Mouse (Mus musculus): ENCODE measurements around the gene C4b.
"Not testable (repeated sequence)": the region's sequence is repeated elsewhere in the genome, so short reads cannot be mapped to it uniquely, and the experiment has no call there.

The C4b gene

DNA sequence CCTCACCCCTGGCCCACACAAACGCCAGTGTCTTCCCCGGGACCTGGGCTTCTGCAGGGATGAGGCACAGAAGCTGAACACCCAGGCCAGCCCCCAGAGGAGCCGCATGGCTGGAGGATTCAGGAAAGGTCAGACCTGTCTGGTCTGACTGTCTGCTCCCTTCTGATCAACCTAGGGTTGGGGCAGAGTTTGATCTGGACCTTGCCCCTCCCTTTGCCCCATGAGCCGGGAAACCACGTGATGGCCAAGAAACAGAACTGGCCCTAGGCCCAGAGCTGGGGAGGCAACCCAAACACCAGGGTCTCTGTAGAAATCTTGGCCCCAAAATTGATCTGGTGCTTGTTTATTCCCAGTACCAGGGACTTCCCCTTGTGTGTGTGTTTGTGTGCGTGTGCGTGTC, at the start of gene C4b:
Gene C4b, minus strand, starts transcription at position 164 of the 400 bp plus-strand sequence.
- no peak for ATAC-seq (ENCODE audit: insufficient number of reproducible peaks, low FRiP score, low TSS enrichment)

DNA sequence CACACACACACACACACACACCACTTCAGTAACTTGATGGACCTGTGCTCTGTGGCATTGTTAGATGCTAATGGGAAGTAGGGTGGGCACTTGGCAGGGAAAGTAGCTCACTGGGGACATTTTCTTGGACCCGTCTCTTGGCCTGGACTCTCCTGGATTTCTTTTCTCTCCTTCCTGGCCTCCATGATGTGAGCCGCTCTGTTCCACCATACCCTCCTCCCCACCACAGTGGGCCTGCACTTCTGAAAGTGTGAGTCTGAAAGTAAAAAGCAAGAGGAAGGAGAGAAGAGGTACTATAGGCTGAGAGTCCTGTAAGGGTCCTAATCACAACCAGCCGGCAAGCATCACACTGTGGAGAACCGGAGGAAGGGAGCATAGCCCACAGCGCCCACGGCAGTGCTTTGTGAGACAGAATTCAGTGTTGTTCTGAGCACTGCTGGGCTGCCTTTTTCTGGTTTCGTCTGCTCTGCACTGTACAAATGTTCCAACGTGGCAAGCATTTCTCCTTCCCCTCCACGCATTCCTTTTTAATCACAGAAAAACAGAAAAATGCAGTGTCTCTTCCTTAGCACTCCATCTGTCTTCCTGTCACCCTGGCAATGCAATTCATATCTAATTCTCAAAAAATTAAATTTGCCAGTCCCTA, 34.1 kb upstream of the C4b start:
- no peak for ATAC-seq (ENCODE audit: insufficient number of reproducible peaks, low FRiP score, low TSS enrichment)

DNA sequence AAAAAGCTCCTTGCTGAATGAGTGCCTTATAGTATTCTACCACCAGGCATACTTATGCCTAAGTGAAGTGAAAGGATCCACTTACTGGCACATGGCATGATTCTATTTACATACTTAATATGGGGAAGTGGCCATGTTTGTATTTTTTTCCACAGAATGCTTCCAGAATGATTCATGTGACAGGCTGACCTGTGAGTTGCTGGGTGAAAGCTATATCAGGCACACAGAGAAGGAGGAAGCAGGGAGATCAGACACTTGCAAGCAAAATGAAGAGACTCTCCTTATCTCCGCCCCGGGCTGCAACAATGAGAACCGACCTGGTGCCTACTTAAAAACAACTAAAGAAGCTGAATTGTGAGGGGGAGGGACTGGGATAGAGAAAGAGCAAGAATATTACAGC, 17.8 kb upstream of the C4b start:
- ATAC-seq (ENCODE audit: insufficient number of reproducible peaks, low FRiP score, low TSS enrichment) = no peak

DNA sequence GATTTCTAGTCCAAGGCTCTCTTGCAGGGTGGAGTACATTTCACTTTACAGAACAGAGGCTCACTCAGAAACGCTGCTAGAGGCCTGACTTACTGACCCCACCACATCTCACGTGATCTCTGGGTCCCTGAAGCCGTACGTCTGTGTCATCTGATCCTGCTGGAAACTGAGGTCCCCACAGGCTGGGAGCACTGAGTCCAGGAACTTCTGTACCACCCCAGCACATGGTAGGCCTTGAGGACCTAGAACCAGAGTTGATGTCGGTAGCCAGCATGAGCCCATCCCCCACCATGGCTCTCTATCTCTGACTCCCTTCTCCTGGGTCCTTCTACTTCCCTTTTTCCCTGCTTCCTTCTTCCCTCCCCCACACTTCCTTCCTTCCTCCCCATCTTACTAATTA, 2.8 kb upstream of the C4b start:
- no peak for ATAC-seq (ENCODE audit: insufficient number of reproducible peaks, low FRiP score, low TSS enrichment)

DNA sequence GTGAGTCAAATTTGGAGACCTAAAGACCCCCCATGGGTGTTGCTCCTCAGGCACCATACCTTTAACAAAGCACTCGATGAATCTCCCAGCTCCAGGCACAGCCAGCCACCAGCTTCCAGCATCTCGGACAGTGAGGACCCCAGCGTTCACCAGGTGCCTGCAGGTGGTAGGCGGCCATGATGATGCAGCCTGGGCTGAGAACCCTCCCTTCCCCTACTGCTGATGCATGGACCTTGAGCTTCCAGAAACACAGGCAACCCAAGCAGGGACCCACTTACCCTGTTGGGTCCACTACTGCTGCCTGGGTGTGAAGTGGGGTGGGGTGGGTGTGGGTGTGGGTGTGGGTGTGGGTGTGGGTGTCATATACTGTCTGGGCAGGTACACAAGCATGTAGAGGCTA, 1.5 kb upstream of the C4b start:
- ATAC-seq (ENCODE audit: insufficient number of reproducible peaks, low FRiP score, low TSS enrichment) = not testable (repeated sequence)

DNA sequence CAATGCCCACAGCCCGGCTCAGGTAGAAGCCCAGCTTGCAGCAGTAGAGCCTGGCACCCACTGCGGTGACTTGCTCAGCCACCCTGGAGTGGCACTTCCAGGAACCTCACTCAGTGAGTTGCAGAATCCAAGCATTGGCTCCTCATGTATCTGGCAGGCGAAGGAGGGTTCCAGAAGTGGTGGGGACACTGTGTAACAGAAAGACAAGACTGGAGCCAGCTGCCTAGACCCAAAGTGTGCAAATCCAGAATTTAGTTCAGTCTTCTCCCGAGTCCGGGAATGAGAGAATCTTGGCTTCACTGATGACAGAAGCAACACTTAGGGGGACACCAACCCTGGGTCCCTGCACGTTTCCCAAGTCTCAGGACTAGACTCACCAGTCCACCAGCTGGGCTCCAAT, 929 bp upstream of the C4b start:
- ATAC-seq (ENCODE audit: insufficient number of reproducible peaks, low FRiP score, low TSS enrichment) = not testable (repeated sequence)

DNA sequence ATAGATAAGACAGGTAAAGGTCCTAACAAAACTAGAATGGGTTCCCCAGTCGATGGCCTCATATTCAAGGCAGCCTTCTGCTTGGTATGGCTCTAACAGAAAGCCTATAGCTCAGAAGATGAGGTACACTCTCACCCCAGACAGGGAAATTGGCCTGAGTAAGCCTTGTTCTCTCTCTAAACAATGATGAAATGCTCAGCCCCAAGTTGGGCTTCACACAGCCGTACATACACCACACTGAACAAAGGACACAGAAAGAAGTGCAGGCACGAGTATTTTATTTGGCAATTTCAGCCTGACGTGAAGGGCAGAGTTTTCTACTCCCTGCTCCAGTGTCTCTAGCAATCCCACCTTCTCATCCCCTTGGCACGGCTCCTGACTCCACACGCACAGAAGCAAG, 524 bp upstream of the C4b start:
- ATAC-seq (ENCODE audit: insufficient number of reproducible peaks, low FRiP score, low TSS enrichment) = no peak

DNA sequence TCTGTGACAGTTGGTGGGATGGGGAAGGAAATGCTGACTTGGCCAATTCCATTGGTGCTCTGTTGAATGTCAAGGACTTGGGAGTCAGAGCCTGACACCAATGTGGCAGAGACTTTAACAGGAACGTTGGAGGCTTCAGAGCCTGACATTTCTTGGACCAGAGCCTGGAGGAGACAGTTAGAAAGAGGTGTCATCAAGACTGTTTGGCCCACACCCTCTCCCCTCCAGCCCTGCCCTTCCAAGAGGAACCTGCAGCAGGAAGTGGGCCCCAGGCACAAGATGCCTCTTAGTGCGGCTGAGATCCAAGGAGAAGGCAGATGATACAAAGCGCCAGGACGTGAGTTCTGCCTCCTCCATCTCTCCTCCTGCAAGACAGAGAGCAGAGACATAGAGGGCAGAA, 3.4 kb downstream of the C4b start:
- no peak for ATAC-seq (ENCODE audit: insufficient number of reproducible peaks, low FRiP score, low TSS enrichment)

DNA sequence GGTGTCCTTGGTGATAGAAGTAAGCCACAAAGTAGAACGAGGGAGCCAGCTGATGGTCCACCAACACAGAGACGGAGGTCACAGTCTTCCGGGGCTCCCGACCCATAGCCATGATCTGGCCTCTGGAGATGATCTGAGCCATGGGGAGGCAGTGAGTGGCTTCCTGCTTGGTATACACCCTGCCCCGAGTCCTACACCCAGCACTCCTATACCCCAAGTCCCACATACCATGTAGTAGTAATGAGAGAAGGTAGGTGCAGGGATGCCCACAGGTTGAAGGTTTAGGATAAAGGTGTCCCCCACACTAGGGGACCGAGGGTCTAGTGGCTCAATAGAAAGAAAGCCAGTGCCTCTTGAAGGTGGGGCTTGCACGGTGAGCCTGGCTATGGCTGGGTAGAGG, 4.0 kb downstream of the C4b start:
- ATAC-seq (ENCODE audit: insufficient number of reproducible peaks, low FRiP score, low TSS enrichment) = not testable (repeated sequence)

DNA sequence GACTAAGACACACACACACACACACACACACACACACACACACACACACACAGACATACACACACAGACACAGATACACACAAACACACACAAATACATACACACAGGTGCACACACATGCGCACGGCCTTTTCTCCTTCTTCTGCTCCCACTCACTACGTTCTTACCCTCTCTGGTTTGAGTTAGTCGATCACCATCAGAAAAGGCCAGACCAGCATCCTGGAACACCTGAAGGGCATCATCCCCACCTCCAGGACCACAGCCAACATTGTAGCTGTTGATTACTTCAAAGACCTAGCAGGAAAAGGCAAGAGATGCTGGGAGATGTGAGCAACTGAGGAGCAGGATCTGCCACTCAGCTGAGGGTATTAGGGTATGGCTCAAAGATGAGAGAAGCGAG, 6.2 kb downstream of the C4b start:
- ATAC-seq (ENCODE audit: insufficient number of reproducible peaks, low FRiP score, low TSS enrichment) = not testable (repeated sequence)

DNA sequence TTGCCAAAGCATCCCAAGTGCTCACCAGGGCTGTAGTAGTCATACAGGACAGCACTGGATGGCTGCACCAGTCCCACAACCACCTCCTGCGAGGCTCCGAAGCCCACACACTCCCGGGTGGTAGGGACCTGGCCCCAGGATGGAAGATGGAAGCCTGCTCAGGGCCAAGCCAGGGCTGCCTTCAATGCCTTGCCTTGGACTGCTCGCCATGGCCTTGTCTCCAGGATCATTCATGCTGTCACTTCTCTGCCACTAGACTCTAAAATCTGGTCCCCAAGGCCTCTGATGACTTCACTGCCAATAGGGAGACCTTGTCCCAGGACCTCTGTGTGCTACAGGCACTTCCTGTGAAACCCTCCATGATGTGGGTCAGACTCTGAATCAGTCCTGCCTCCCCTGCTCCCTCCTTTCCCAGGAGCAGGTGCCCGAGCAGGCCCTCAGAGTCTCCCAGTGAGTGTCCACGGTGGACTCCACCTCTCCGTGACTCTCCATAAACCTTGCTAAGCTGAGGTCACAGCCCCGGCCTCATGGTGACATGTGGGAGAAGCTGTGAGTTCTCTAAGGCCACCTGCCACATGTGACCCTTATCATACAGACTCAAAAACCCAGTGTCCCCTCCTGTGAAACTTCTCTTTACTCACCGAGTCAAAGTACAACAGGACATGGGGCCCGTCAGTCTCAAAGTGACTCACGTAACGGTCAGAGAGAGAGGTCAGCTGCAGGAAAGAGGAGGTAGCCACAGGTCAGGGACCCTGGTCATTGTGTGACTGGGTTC, 13.7 kb downstream of the C4b start:
- not testable (repeated sequence) for ATAC-seq (ENCODE audit: insufficient number of reproducible peaks, low FRiP score, low TSS enrichment)

DNA sequence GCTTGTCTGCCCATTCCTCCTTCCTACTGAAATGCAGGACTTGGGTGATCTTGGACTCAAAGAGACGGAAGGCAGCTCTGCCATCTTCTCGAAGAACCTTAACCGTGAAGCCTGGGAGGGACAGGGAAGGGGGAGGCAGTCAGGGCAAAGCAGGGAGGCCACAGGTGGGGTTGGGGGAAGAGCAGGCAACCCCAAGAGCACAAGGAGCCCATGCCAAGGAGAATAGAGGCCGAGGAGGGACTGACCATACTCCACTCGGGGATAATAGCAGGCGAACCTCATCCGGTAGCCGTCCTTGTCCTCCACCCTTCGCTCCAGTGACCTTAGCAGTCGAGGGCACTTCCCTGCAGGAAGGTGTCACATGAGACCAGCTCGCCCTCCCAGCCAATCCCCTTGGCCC, 14.5 kb downstream of the C4b start:
- ATAC-seq (ENCODE audit: insufficient number of reproducible peaks, low FRiP score, low TSS enrichment) = not testable (repeated sequence)

DNA sequence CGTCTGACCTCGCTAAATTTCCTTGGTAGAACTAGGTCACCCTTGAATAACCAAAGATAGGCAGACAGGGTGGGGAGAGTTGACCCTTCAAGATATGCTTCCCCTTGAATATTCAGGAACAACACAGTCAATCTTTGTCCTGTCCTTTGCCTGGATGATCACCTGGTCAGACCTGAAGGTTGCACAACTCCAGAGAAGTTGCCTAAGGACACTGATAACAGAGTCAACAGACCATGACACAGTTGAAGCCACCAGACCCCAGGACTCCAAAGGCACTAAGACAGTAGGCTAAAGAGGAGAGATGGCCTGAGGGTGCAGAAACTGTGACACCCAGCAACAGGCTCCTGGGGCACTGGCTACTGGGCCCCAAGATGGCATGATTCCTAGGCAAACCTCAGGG, 15.8 kb downstream of the C4b start:
- no peak for ATAC-seq (ENCODE audit: insufficient number of reproducible peaks, low FRiP score, low TSS enrichment)

DNA sequence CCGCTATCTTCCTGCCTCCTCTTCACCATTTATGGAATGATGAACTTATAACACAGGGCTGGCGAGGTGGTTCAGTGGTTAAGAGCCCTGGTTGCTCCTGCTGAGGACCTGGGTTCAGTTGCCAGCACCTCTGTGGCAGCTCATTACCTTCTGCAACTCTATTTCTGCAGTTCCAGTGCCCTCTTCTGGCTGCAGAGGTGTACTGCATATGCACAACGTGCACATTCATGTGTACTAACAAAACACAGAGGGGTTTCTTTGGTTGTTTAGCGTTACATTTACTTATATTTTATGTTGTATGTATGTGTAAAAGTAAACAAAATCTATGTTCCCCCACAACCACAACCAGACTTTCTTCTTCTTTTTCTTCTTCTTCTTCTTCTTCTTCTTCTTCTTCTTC, 20.6 kb downstream of the C4b start:
- no peak for ATAC-seq (ENCODE audit: insufficient number of reproducible peaks, low FRiP score, low TSS enrichment)

DNA sequence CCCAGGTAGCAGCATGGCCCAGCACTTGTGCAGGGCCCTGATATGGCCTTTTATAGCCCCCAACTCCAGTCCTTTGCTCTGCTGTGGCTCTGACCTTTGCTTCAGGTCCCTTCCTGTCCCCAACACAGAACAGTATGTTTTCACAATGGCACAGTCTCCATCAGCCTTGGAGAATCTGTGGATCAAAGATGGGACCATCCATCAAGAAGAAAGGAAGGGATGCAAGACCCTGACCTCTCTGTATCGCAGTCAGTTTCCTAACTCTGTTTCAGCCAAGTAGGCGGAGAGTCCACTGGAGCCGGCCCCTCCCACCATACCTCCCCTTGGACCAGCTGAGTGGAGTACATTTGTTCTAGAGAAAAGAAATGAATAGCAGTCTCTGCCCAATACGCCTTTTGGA, 21.4 kb downstream of the C4b start:
- ATAC-seq (ENCODE audit: insufficient number of reproducible peaks, low FRiP score, low TSS enrichment) = not testable (repeated sequence)

DNA sequence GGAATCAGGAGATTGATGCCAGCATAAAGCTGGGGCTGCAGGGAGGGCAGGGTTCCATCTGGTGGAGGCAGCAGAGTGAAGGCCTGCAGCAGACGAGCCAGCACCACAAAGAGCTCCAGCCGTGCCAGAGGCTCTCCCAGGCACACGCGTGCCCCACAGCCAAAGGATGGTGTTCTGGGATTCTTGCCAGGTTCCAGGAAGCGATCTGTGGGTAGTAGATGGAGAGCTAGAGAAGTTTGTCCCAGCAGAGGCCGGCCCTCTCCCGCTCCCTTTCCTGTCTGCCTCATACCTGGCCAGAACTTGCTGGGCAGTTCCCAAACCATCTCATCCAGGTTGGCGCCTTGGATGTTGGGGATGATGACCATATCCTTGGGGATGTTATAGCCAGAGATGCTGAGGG, 23.8 kb downstream of the C4b start:
- not testable (repeated sequence) for ATAC-seq (ENCODE audit: insufficient number of reproducible peaks, low FRiP score, low TSS enrichment)

DNA sequence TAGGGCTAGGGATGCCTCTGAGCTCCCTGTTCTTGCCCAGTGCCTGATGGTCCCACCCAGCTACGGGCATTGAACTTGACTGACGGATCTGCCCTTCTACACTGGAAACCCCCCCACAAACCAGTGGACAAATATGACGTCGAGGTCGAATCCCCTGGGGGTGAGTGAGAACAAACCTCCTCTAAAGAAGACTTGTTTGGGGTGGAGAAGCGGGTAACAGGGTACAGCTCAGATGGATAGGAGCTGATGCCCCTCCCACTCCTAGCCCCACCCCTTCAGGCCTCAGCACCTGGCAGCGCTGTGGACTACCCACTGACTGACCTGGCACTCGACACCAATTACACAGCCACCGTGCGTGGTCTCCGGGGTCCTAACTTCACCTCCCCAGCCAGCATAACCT, 26.3 kb downstream of the C4b start:
- ATAC-seq (ENCODE audit: insufficient number of reproducible peaks, low FRiP score, low TSS enrichment) = no peak

DNA sequence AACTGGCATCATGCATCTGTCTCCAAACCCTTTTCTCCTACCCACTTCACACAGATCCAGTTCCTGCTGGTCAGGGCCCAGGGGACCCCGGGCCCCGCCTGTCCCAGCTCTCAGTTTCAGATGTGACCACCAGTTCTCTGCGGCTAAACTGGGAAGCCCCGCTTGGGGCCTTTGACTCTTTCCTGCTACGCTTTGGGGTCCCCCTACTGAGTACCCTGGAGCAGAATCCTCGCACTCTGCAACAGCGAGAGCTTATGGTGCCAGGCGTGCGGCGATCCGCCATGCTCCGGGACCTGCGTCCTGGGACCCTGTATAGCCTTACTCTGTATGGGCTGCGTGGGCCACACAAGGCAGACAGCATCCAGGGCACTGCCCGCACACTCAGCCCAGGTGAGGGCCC, 27.4 kb downstream of the C4b start:
- ATAC-seq (ENCODE audit: insufficient number of reproducible peaks, low FRiP score, low TSS enrichment) = no peak

DNA sequence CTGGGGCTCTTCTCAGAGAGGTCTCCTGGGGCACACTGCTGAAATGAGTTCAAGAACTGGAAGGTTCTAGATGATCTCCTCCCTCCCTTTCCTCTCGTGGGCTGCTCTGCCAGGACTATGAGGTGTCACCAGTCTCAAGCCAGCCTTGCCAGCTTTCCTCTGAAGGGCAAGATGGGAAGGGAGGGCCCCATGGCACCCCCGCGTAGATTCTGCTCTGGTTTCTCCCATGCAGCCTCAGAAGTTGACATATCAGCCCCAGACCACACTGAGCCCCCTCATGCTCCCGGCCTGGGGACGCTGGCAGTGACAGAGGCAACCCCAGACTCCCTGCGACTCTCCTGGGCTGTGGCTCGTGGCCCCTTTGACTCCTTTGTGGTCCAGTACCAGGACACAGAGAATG, 28.2 kb downstream of the C4b start:
- not testable (repeated sequence) for ATAC-seq (ENCODE audit: insufficient number of reproducible peaks, low FRiP score, low TSS enrichment)

DNA sequence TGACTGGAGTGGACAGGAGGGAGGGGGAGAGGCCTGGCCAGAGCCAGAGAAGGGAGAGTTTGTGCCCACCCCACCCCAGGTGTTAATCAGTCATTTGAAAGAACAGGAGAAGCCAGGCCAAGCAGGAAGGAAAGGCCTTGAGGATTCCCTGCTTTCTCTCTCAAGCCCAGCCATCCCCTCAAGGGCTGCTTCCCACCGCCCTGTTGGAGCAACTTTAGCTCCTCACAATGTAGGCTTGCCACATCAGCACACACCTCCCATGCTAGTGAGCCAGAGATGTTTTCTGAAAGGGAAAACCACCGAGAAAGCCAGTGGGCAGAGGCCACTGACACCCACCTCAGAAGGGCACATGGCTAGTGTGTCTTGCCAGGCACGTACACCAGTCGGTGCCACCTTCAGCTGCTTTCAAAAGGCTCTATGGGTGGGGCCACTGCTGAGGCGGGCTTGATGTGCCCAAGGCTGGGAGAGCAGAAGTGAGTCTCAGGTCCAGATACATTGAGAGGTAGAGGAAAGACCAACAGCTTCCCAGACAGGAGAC, 28.7 kb downstream of the C4b start:
- ATAC-seq (ENCODE audit: insufficient number of reproducible peaks, low FRiP score, low TSS enrichment) = not testable (repeated sequence)

DNA sequence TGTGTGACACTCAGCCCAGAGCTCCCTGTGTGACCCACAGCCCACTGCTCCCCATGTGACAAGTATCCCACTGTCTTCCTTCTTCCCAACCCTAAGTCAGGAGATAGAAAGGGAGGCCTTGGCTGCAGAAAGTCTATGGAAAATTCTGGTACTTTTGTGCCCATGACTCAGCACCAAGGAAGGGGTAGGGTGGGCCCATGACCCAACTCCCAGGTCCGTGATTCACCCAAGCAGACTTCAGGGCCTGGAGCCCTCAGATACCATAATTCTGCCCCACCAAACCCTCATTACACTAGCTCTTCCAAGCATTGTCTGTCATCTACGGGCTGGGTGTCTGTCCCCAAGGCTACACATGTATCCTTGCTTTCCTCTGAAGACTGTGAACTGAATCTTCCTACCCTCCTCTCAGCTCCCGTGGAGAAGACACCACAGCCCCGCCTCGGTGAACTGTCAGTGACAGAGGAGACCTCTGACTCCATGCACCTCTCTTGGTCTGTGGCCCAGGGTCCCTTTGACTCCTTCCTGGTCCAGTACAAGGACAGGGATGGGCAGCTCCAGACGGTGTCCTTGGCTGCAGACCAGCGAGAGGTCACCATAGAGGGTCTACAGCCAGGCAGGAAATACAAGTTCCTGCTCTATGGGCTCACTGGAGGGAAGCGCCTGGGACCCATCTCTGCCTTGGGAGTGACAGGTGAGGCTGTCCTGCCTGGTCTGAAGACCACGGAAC, 29.3 kb downstream of the C4b start:
- not testable (repeated sequence) for ATAC-seq (ENCODE audit: insufficient number of reproducible peaks, low FRiP score, low TSS enrichment)

Data from cerebellum, adult (tissue).